Mouse (Mus musculus): ENCODE measurements around the gene H1foo.

DNA sequence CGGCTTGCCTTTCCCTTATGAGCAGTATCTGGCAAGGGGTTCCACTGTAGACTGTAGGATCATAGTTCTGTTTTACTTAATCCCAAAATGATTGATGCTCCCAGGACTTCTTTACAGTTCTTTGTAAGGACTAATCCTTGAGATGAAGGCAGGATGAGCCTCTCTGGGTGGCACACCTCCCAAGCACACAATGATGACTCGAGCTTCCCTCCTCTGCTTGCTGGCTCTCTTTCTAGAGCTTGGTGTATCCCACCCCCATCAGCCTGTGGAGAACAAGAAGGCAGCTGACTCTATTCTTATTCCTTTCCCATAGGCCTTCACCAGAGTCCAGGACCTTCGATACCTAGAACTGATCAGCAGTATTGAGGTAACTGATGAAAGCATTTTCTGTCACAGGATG is 42.2 kb upstream of the H1foo start:
- TF ChIP-seq CTCF (IDR thresholded peaks at IDR 0.05; ENCODE audit: borderline replicate concordance, insufficient read depth, low read length), result no peak
- TF ChIP-seq POLR2A (IDR thresholded peaks at IDR 0.05; ENCODE audit: low read depth, low read length), result no peak

Measured in embryonic fibroblast, embryonic 13.5 days (primary cell).